Mouse (Mus musculus) frontal cortex, postnatal 36 days (tissue): ENCODE data around the gene Ccrl2.

Experiments used
- DNase-seq, 2 experiments: peaks; one replicate each; pipeline ENCODE4 v3.0.0; 2022; ENCODE audit warnings: low spot score in 2 of 2

Ccrl2 gene

GRCm38 (mm10) chr9:111058943-111059556 lies 1.7 kb upstream of the Ccrl2 start:
- DNase-seq, result no peak

- DNase-seq, result no peak
Measured at GRCm38 (mm10) chr9:111057544-111058370, 438 bp upstream of the Ccrl2 start.

GRCm38 (mm10) chr9:111056519-111056797 lies 861 bp downstream of the Ccrl2 start:
- no peak for DNase-seq

GRCm38 (mm10) chr9:111055800-111056518 lies 1.4 kb downstream of the Ccrl2 start:
- DNase-seq, result no peak

GRCm38 (mm10) chr9:111054923-111055322 lies 2.4 kb downstream of the Ccrl2 start:
- DNase-seq, result no peak

GRCm38 (mm10) chr9:111048452-111048851 lies 8.9 kb downstream of the Ccrl2 start:
- no peak for DNase-seq

GRCm38 (mm10) chr9:111047266-111047665 lies 10.1 kb downstream of the Ccrl2 start:
- no peak for DNase-seq

GRCm38 (mm10) chr9:111046222-111046621 lies 11.1 kb downstream of the Ccrl2 start:
- no peak for DNase-seq

- DNase-seq, result no peak
Measured at GRCm38 (mm10) chr9:111042266-111042665, 15.1 kb downstream of the Ccrl2 start.

- DNase-seq, result no peak
Measured at GRCm38 (mm10) chr9:111039966-111040365, 17.4 kb downstream of the Ccrl2 start.

- DNase-seq, result no peak
Measured at GRCm38 (mm10) chr9:111033717-111034116, 23.6 kb downstream of the Ccrl2 start.

- DNase-seq, result no peak
Measured at GRCm38 (mm10) chr9:111026791-111027190, 30.5 kb downstream of the Ccrl2 start.

GRCm38 (mm10) chr9:111019022-111019421 lies 38.3 kb downstream of the Ccrl2 start, which contains the start of gene Ltf:
TSS of gene Ltf (plus strand) at chr9:111019271.
- DNase-seq, result no peak

- DNase-seq, result no peak
Measured at GRCm38 (mm10) chr9:111015658-111016057, 41.7 kb downstream of the Ccrl2 start.

- no peak for DNase-seq
Measured at GRCm38 (mm10) chr9:111012041-111012440, 45.3 kb downstream of the Ccrl2 start.

- no peak for DNase-seq
Measured at GRCm38 (mm10) chr9:111011550-111011949, 45.8 kb downstream of the Ccrl2 start.

GRCm38 (mm10) chr9:111009763-111010162 lies 47.6 kb downstream of the Ccrl2 start:
- no peak for DNase-seq

- DNase-seq, result no peak
Measured at GRCm38 (mm10) chr9:111006544-111006943, 50.8 kb downstream of the Ccrl2 start.
